Mouse (Mus musculus): ENCODE results near the gene Lhx1.

Lhx1 gene

GRCm38 (mm10) chr11:84526451-84526850 lies 1.1 kb upstream of the Lhx1 start:
- no peak for DNase-seq (ENCODE audit: low spot score)

- no peak for DNase-seq (ENCODE audit: low spot score)
Measured at GRCm38 (mm10) chr11:84524511-84525270, 644 bp downstream of the Lhx1 start.

- no peak for DNase-seq (ENCODE audit: low spot score)
Measured at GRCm38 (mm10) chr11:84523841-84524510, 1.4 kb downstream of the Lhx1 start.

- no peak for DNase-seq (ENCODE audit: low spot score)
Measured at GRCm38 (mm10) chr11:84523321-84523831, 2.0 kb downstream of the Lhx1 start.

GRCm38 (mm10) chr11:84522577-84523320 lies 2.6 kb downstream of the Lhx1 start:
- DNase-seq (ENCODE audit: low spot score), result peak; percentile 80

GRCm38 (mm10) chr11:84521751-84522299 lies 3.5 kb downstream of the Lhx1 start:
- DNase-seq (ENCODE audit: low spot score), result no peak

GRCm38 (mm10) chr11:84521071-84521390 lies 4.3 kb downstream of the Lhx1 start:
- DNase-seq (ENCODE audit: low spot score), result no peak

GRCm38 (mm10) chr11:84520269-84521070 lies 4.9 kb downstream of the Lhx1 start:
- no peak for DNase-seq (ENCODE audit: low spot score)

- DNase-seq (ENCODE audit: low spot score), result no peak
Measured at GRCm38 (mm10) chr11:84519576-84520268, 5.6 kb downstream of the Lhx1 start.

- DNase-seq (ENCODE audit: low spot score), result no peak
Measured at GRCm38 (mm10) chr11:84519036-84519435, 6.3 kb downstream of the Lhx1 start.

- DNase-seq (ENCODE audit: low spot score), result no peak
Measured at GRCm38 (mm10) chr11:84518261-84518660, 7.1 kb downstream of the Lhx1 start.

GRCm38 (mm10) chr11:84517431-84517830 lies 7.9 kb downstream of the Lhx1 start:
- DNase-seq (ENCODE audit: low spot score), result no peak

- DNase-seq (ENCODE audit: low spot score), result no peak
Measured at GRCm38 (mm10) chr11:84516501-84517240, 8.7 kb downstream of the Lhx1 start.

GRCm38 (mm10) chr11:84513171-84514116 lies 11.9 kb downstream of the Lhx1 start, which contains the start of gene Aatf:
Gene Aatf (minus strand): TSS chr11:84513522.
- DNase-seq (ENCODE audit: low spot score), result peak; percentile 95

- DNase-seq (ENCODE audit: low spot score), result no peak
Measured at GRCm38 (mm10) chr11:84512031-84512430, 13.3 kb downstream of the Lhx1 start.

GRCm38 (mm10) chr11:84504296-84504695 lies 21.0 kb downstream of the Lhx1 start:
- DNase-seq (ENCODE audit: low spot score), result no peak

GRCm38 (mm10) chr11:84497944-84498343 lies 27.4 kb downstream of the Lhx1 start:
- DNase-seq (ENCODE audit: low spot score), result no peak

- DNase-seq (ENCODE audit: low spot score), result no peak
Measured at GRCm38 (mm10) chr11:84496901-84497300, 28.4 kb downstream of the Lhx1 start.

- no peak for DNase-seq (ENCODE audit: low spot score)
Measured at GRCm38 (mm10) chr11:84495774-84496173, 29.6 kb downstream of the Lhx1 start.

All from urinary bladder, postnatal 14 days (tissue).